Mouse (Mus musculus): Measurements from ENCODE around the gene Sptlc3.

Gene Sptlc3

DNA sequence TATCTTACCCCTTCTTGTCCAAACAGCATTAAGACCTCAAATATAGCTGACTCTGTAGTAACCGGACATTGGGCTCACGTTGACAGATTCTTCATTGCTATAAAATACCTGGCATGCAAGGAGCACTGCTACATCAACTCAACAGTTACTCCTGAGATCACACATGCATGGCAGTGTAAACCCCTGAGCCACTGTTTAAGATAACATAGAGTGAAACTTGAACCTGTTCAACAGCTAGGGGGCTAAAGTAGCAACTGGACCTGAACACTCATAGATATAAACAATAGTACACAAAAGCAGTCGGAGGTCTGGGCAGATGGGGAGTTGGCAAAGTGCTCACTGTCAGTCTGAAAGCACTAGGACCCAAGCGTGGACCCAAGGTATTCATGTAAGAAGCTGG lies 140.8 kb downstream of the Sptlc3 start:
- DNase-seq (ENCODE audit: low read depth, low spot score) = no peak

DNA sequence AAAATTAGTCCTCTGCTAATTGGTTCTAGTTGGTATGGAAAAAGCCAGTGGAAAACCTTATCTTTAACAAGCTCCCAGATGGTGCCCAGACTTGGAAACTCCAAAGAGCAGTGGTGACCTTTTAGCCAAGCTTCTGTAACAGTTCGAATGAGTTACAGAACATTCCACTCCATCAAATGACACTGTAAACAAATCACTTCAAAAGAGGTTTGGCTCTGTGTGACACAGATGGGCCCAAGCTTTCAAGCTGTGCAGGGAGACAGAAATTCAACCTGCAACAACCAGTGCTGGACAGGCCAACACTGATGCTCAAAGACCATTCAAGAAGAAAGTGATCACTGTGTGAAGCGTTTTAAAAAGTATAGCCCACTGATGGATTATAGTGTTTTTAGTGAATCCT lies 144.1 kb downstream of the Sptlc3 start:
- DNase-seq (ENCODE audit: low read depth, low spot score) = peak; percentile 27

DNA sequence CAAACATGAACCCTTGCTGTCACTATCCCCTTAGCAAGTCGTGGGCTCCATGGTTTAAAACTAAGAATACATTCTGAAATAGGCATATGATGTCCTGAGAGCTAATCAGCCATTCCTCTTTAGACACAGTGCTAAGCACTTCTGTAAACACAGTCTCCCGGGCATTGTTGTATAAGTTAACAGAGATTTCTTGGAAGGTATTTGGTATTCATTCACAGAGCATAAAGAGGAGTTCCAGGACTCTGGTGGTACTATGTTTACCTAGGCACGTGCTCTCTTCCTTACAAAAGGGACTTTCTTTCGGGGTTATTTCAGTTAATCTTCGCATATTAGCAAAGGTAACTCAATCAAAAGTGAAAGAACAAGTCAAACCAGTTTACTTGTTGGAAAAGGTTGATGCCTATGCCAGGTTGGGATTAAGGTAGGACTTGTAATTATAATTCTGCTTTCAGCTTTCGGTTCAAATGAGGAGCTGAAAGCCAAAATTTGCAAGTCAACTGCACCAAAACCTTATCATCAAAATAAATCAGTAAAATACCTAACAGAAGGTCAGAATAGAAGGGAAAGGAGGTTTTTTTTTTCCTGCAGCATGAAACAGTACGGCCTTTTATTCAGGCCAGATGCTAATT lies 148.2 kb downstream of the Sptlc3 start:
- DNase-seq (ENCODE audit: low read depth, low spot score) = no peak

DNA sequence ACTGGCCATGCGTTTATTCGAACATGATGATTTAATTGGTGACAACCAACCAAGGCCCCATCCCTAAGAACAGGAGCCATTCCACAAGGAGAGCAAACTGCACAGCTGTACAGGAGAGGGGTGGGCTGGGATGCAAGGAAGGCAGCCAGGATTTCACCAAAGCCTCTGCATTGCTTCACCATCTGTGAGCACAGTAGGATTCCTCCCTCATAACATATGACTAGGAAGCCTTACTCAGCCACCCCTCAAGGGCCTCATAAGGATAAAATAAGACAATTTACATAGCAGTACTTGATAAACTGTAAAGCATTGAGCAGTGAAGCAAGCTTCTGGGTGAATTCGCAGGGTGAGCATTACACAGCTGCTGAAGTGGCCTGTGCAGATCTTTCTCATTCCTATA lies 155.8 kb downstream of the Sptlc3 start:
- no peak for DNase-seq (ENCODE audit: low read depth, low spot score)

DNA sequence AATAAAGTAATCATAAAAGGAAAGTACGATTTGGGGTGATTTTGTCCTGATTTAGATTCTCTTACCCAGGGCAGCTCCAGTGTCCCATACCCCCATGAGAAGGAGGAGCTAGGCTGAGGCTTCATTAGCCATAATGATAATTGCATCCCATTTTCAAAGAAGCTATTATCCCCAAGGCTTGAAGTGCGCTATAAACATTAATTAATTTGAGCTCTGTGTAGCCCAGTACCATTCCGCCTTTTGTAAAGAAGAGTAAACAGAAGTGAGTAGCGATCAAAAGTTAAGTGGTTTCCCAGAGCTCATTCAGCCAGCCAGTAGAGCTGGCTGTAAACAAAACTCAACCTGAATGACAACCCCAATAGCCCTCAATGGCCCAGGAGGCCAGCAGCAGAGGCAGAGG lies 163.0 kb downstream of the Sptlc3 start:
- DNase-seq (ENCODE audit: low read depth, low spot score) = no peak

DNA sequence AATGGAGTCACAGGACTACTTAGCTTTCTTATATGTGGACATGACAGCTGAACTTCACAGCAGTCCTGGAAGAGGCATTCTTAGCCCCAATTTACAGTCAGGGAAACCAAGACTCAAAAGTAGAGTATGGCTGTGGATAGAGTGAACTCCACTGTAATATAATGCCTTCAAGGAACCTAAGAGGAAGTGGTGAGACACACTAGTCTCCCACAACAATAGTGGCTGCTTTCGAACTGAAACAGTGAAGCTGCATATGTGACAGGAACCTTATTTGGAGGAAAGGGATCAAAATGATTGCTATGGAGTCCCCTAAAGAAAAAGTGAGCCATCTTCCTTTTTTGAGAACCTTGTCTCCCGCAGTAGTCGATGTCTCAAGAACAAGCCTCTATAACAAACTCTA lies 178.1 kb downstream of the Sptlc3 start:
- DNase-seq (ENCODE audit: low read depth, low spot score) = no peak

DNA sequence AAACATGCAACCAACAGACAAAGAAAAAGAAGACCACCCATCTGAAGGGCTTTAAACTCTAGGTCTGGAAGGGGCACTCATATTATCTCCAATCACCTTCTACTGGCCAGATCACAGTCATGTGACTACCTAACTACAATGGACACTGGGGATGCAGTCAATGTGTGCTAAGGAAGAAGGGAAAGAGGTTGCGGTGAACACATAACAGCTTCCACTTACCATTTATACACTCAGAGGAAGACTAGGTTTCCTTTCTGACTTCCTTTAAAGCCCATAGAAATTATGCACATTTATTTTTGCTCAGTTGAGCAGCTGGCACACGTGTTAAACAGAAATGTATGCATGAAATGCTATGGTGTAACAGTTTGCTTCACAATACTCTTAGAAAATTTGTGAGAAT lies 178.7 kb downstream of the Sptlc3 start:
- no peak for DNase-seq (ENCODE audit: low read depth, low spot score)

DNA sequence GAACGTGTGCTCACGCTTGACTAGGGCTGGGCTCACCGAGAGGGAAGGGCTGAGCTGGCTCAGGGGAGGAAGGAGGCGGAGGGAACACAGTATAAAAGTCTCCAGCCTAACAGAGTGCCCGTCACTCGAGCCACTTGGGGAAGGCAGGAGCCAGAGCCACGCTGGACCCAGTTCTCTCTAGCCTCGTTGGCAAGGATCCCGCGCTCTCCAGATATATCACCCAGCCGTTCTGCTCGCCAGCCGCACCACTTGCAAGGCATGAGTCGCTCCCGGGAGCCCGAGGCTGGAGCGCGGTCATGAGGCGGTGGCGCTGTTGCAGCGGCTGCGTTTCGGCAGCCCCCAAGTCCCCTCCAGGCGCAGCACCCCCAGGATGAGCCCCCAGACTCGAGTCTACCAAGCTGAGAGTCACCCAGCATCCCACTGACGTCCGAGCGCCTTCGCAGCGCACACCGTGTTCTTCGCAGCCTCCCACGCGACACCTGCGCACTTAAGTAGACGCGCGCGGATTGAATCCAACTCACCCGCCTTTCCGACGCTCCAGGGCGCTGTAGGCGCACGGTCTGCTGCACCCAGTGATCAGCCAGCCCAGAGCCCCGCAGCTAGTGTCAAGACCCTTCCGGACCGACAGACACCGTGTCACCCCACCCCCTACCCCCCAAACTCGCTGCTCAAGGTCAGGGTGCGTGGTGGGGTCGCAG lies 183.5 kb downstream of the Sptlc3 start:
- DNase-seq (ENCODE audit: low read depth, low spot score) = peak; percentile 69

DNA sequence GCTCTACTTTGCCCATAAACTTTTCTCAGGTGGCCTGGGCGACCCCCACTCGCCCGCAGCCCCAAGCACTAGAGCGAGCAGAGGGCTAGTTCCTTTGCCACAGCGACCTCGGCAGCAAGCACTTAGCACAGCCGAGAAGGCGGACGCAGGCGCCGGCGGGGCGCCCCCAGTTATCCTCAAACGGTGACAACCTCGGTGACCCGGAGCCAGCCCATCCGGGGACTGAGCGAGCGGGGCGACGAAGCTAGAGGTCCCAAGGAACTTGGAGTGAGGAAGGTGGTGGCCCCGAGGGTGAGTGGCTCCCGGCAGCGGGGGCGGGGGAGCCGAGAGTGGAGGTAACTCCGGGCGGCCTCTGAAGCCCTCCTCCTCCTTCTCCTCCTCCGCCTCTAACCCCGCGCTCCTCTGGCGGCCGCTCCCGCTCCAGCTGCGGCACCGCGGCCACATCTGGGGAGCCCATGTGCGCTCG lies 184.1 kb downstream of the Sptlc3 start, which contains the start of gene Ism1:
Gene Ism1, plus strand, starts transcription at position 370 of the 466 bp plus-strand sequence.
- peak; percentile 50 for DNase-seq (ENCODE audit: low read depth, low spot score)

DNA sequence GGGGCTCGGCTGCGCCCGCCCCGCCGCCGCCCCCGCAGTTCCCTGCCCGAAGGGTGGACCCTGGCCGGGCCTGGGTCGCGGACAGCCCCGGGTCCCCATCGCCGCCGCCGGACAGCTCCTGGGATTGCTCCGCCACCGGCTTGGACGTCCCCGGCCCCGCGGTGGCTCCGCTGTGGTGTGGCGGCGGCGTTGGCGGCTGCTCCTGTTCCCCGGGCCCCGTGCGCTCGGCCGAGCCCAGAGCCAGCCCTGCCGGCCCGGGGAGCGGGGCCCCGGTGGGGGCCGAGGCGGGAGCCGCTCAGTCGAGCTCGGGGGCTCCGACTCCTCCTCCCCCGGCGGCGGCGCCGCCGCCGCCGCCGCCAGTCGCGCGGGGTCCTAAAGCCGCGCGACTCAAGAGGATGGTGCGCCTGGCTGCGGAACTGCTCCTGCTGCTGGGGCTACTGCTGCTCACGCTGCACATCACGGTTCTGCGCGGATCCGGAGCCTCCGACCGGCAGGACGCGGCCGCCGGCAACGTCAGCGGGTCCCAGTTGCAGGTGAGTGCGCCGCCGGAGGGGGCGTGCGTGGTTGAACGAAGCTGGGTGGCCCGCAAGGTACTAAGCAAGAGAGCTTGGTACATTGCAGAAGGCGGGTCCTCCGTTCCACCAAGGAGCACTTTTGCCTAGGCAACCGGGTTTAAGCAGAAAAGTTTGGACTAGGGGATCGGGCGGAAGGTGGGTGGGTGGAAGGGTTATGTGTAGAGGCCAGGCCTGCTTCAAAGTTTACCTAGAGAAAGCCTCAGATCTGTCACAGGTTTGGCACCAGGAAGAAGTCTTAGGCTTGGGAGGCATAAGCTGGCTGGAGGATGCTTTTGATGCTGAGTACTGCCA lies 184.8 kb downstream of the Sptlc3 start:
- DNase-seq (ENCODE audit: low read depth, low spot score) = peak; percentile 77

DNA sequence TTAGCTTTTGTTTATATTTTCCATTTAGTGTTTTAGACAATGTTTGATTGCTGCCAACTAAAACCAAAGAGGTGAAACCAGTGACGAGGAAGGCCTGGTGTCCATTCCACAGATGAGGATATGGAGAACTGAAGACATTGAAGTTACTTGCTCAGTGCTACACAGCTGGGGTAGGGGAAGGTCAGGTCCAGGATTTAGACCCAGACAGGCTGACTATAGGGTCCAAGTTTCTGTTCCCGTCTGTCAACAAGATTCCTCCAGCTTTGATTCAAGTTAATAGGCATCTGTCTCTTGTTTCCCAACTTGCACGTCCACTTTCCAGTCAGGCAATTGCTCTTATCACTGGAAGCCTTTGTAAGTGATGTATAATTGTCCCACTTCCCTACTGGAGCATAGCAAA lies 188.8 kb downstream of the Sptlc3 start:
- DNase-seq (ENCODE audit: low read depth, low spot score) = no peak
